Mouse (Mus musculus) neural tube, embryonic 14.5 days (tissue): ENCODE measurements at regions not wholly inside any gene's neighbourhood (a gene's known extent, or its start where the extent isn't known, plus 50 kb on each side); places are given as distances from the start of the nearest gene placed in this dataset.

Experiments used
- ATAC-seq: fragments of 200-750 bp; cut with Nextera tagmentation; 2 replicates; pipeline ENCODE4 v1.8.0; 2017; ENCODE audit warnings: low read depth, mild to moderate bottlenecking, moderate TSS enrichment, moderate library complexity
- H3K27ac ChIP-seq: fragments of 300-500 bp; sonication (generic); 2 replicates; pipeline ENCODE4 v1.5.1; 2014; ENCODE audit warnings: low read depth, mild to moderate bottlenecking, control low read depth, low read length, moderate library complexity, mixed read lengths
- H3K27me3 ChIP-seq: fragments of 300-500 bp; sonication (generic); 2 replicates; pipeline ENCODE4 v1.6.1; 2014; ENCODE audit warnings: low read length; ENCODE audit not compliant: control insufficient read depth, insufficient read depth
- H3K36me3 ChIP-seq: fragments of 300-500 bp; sonication (generic); 2 replicates; pipeline ENCODE4 v1.6.1; 2014; ENCODE audit warnings: low read length, mixed read lengths; ENCODE audit not compliant: control insufficient read depth, insufficient read depth
- H3K4me1 ChIP-seq: fragments of 300-500 bp; sonication (generic); 2 replicates; pipeline ENCODE4 v1.6.1; 2014; ENCODE audit warnings: low read length; ENCODE audit not compliant: control insufficient read depth, insufficient read depth
- H3K4me2 ChIP-seq: fragments of 300-500 bp; sonication (generic); 2 replicates; pipeline ENCODE4 v1.6.1; 2014; ENCODE audit warnings: mild to moderate bottlenecking, low read depth, low read length, control low read depth
- H3K4me3 ChIP-seq: fragments of 300-500 bp; sonication (generic); 2 replicates; pipeline ENCODE4 v1.5.1; 2014; ENCODE audit warnings: low read depth, low read length, control low read depth, mixed read lengths
- H3K9ac ChIP-seq: fragments of 300-500 bp; sonication (generic); replicated peaks from 2 replicates; pipeline ENCODE4 v1.6.1; 2014; ENCODE audit warnings: low read depth, mild to moderate bottlenecking, control low read depth, low read length, mixed read lengths
- H3K9me3 ChIP-seq: fragments of 300-500 bp; sonication (generic); 2 replicates; pipeline ENCODE4 v1.6.1; 2016; ENCODE audit warnings: low read length; ENCODE audit not compliant: control insufficient read depth
- WGBS: fragments of 180-500 bp; shearing (Covaris S2); extraction: QIAGEN DNeasy Blood & Tissue Kit; methylation state at CpG from one replicate; pipeline ENCODE4 v1.1.7; 2014; 5-methylcytosine and 5-hydroxymethylcytosine counted together

GRCm38 (mm10) chr2:57567183-57567582 is 329.7 kb downstream of the Gpd2 start:
- ATAC-seq, result no peak
- H3K4me1 ChIP-seq, result no peaks in the 10 kb centered on the region
- no peak overlapping the region for H3K27ac ChIP-seq
- WGBS, result 77% methylated on average over 1 of the region's 1 CpGs
- no peaks in the 10 kb centered on the region for H3K36me3 ChIP-seq
- H3K27me3 ChIP-seq, result no peaks in the 10 kb centered on the region
- H3K9ac ChIP-seq, result no peak overlapping the region
- H3K4me3 ChIP-seq, result no peak overlapping the region
- no peak overlapping the region for H3K4me2 ChIP-seq
- H3K9me3 ChIP-seq, result no peaks in the 10 kb centered on the region

- no peaks in the 10 kb centered on the region for H3K4me1 ChIP-seq
- H3K27me3 ChIP-seq, result no peaks in the 10 kb centered on the region
- no peaks in the 10 kb centered on the region for H3K36me3 ChIP-seq
- ATAC-seq, result no peak
- H3K4me3 ChIP-seq, result no peak overlapping the region
- no peak overlapping the region for H3K4me2 ChIP-seq
- no peaks in the 10 kb centered on the region for H3K9me3 ChIP-seq
- no peak overlapping the region for H3K9ac ChIP-seq
- H3K27ac ChIP-seq, result no peak overlapping the region
- 81% methylated on average over 3 of the region's 3 CpGs for WGBS
Observed at GRCm38 (mm10) chr2:57587065-57587464, 349.6 kb downstream of the Gpd2 start.

GRCm38 (mm10) chr2:57593558-57593957 is 356.1 kb downstream of the Gpd2 start:
- Histone ChIP-seq H3K4me1 (no peaks in the 10 kb centered on the region), H3K27ac (no peak overlapping the region), H3K4me2 (no peak overlapping the region), H3K36me3 (no peaks in the 10 kb centered on the region), H3K9ac (no peak overlapping the region), H3K9me3 (no peaks in the 10 kb centered on the region), H3K4me3 (no peak overlapping the region), H3K27me3 (no peaks in the 10 kb centered on the region)
- ATAC-seq, result no peak
- WGBS, result 92% methylated on average over 2 of the region's 2 CpGs

- H3K27ac ChIP-seq, result no peak overlapping the region
- H3K4me2 ChIP-seq, result peak overlapping the region; percentile 9; the same call in 1 of the 2 replicates
- no peak overlapping the region for H3K4me3 ChIP-seq
- no peaks in the 10 kb centered on the region for H3K9me3 ChIP-seq
- no peaks in the 10 kb centered on the region for H3K27me3 ChIP-seq
- H3K4me1 ChIP-seq, result no peaks in the 10 kb centered on the region
- H3K36me3 ChIP-seq, result no peaks in the 10 kb centered on the region
- ATAC-seq, result peak; percentile 94
- 3% methylated on average over 9 of the region's 9 CpGs for WGBS
- H3K9ac ChIP-seq, result no peak overlapping the region
Observed at GRCm38 (mm10) chr2:57597694-57598358, 360.4 kb downstream of the Gpd2 start.

- Histone ChIP-seq H3K4me1 (peaks cover 6% of the 10 kb centered on the region; the same call in 1 of the 2 replicates), H3K4me3 (no peak overlapping the region), H3K4me2 (no peak overlapping the region), H3K9me3 (no peaks in the 10 kb centered on the region), H3K36me3 (no peaks in the 10 kb centered on the region), H3K27me3 (no peaks in the 10 kb centered on the region), H3K27ac (no peak overlapping the region), H3K9ac (no peak overlapping the region)
- ATAC-seq, result no peak
Observed at GRCm38 (mm10) chr2:57611599-57611998, 374.2 kb downstream of the Gpd2 start.

GRCm38 (mm10) chr2:57613243-57613642 is 375.8 kb downstream of the Gpd2 start:
- H3K4me2 ChIP-seq, result peak overlapping the region; percentile 33; the same call in 1 of the 2 replicates
- peaks cover 6% of the 10 kb centered on the region; the same call in 1 of the 2 replicates for H3K4me1 ChIP-seq
- H3K36me3 ChIP-seq, result no peaks in the 10 kb centered on the region
- no peaks in the 10 kb centered on the region for H3K9me3 ChIP-seq
- peak; percentile 35; the same call in 1 of the 2 replicates for ATAC-seq
- 21% methylated on average over 10 of the region's 10 CpGs for WGBS
- H3K4me3 ChIP-seq, result peak overlapping the region; percentile 15; the same call in 1 of the 2 replicates
- H3K27me3 ChIP-seq, result no peaks in the 10 kb centered on the region
- H3K9ac ChIP-seq, result no peak overlapping the region
- no peak overlapping the region for H3K27ac ChIP-seq

GRCm38 (mm10) chr2:57614587-57614991 is 377.2 kb downstream of the Gpd2 start:
- H3K4me3 ChIP-seq, result peak overlapping the region; percentile 21; the same call in 1 of the 2 replicates
- H3K9me3 ChIP-seq, result no peaks in the 10 kb centered on the region
- peak overlapping the region; percentile 43 for H3K4me2 ChIP-seq
- no peaks in the 10 kb centered on the region for H3K36me3 ChIP-seq
- H3K9ac ChIP-seq, result 0 out of 2 replicates have a peak overlapping the region, but pooled peaks have one; percentile 0
- H3K4me1 ChIP-seq, result peaks cover 6% of the 10 kb centered on the region; the same call in 1 of the 2 replicates
- H3K27me3 ChIP-seq, result no peaks in the 10 kb centered on the region
- no peak overlapping the region for H3K27ac ChIP-seq
- 21% methylated on average over 12 of the region's 12 CpGs for WGBS
- peak; percentile 39; the same call in 1 of the 2 replicates for ATAC-seq

GRCm38 (mm10) chr2:57616525-57617225 is 379.2 kb downstream of the Gpd2 start:
- H3K27ac ChIP-seq, result no peak overlapping the region
- ATAC-seq, result peak; percentile 52; the same call in 1 of the 2 replicates
- peak overlapping the region; percentile 66 for H3K4me2 ChIP-seq
- H3K4me1 ChIP-seq, result peaks cover 6% of the 10 kb centered on the region; the same call in 1 of the 2 replicates
- WGBS, result 3% methylated on average over 19 of the region's 19 CpGs
- H3K9me3 ChIP-seq, result no peaks in the 10 kb centered on the region
- no peaks in the 10 kb centered on the region for H3K27me3 ChIP-seq
- no peaks in the 10 kb centered on the region for H3K36me3 ChIP-seq
- peak overlapping the region; percentile 33 for H3K4me3 ChIP-seq
- peak overlapping the region; percentile 32; the same call in 1 of the 2 replicates for H3K9ac ChIP-seq

GRCm38 (mm10) chr2:57617258-57617657 is 379.8 kb downstream of the Gpd2 start:
- no peak overlapping the region for H3K27ac ChIP-seq
- H3K36me3 ChIP-seq, result no peaks in the 10 kb centered on the region
- H3K4me2 ChIP-seq, result peak overlapping the region; percentile 66
- WGBS, result 24% methylated on average over 2 of the region's 2 CpGs
- no peak overlapping the region; the same call in 1 of the 2 replicates for H3K9ac ChIP-seq
- peak; percentile 71 for ATAC-seq
- peaks cover 6% of the 10 kb centered on the region; the same call in 1 of the 2 replicates for H3K4me1 ChIP-seq
- H3K4me3 ChIP-seq, result peak overlapping the region; percentile 33; the same call in 1 of the 2 replicates
- no peaks in the 10 kb centered on the region for H3K9me3 ChIP-seq
- no peaks in the 10 kb centered on the region for H3K27me3 ChIP-seq
